Mouse (Mus musculus) left cerebral cortex, postnatal 25 days (tissue): Measurements from ENCODE around the gene Gimap9. TPM values are rescaled to one million over a fixed set of nuclear protein-coding genes. Genes with fewer than 3 reads are reported as not detected.

Experiments
- DNase-seq, 2 experiments: peaks; one replicate each; pipeline ENCODE4 v3.0.0; 2022; ENCODE audit warnings: low spot score in 2 of 2, mixed read lengths in 1 of 2
- intact Hi-C: fragments of 180-260 bp; cut with DNase I; formaldehyde crosslinking; loops from one replicate; pipeline ENCODE4 v1.15.1; 2025
- total RNA-seq, 2 experiments: library from RNA; stranded (reverse); gene quantifications; 2 replicates each; pipeline ENCODE4 v1.2.3; 2021

The Gimap9 gene
- total RNA-seq = under 1 TPM in 1 of 2 experiments, not detected in 1; 0.69 TPM

- intact Hi-C loops = no loop called here
- DNase-seq = no peak
Measured at GRCm38 (mm10) chr6:48675931-48676859, at the start of gene Gimap9. Gene Gimap9, plus strand, starts transcription at chr6:48676129.

- intact Hi-C loops = loop anchor here (2.0 to 5.0 kb wide), 3 partner anchors 26 to 69 kb away; partner anchors contain the start of genes Gm44965 and Repin1
Measured at GRCm38 (mm10) chr6:48626464-48626863, 49.5 kb upstream of the Gimap9 start, which contains the start of gene AI854703. Gene AI854703, plus strand, starts transcription at chr6:48626764.

DNA sequence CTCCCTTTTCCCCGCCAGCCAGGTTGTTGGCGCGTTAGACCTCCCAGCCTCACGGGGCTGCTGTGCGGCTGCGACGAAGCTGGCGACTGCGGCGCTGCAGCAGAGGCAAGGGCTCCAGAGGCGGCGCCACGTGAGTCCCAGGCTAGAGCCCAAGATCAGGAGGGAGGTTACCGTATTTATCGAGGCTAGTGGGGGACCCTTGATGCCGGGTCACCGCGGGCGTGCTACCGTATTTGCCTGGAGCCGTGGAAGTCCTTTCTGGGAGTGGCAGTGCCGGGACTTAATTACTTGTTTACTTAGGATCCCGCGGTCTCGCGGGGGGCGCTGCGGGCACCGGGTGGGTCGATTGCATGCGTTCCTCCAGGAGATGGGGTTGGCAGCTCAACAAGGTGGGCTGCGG, 48.9 kb upstream of the Gimap9 start:
- intact Hi-C loops = loop anchor here (2.0 to 5.0 kb wide), 3 partner anchors 26 to 70 kb away; partner anchors contain the start of genes Gm44965 and Repin1
- peak; percentile 74 for DNase-seq

More at GRCm38 (mm10) chr6:48626464-48626863, 49.5 kb upstream of the Gimap9 start, which contains the start of gene AI854703:
- peak in 1 of 2 experiments; percentile 12 for DNase-seq

GRCm38 (mm10) chr6:48627511-48627924, 48.4 kb upstream of the Gimap9 start:
- intact Hi-C loops = loop anchor here (2.0 to 5.0 kb wide), 3 partner anchors 27 to 70 kb away; partner anchors contain the start of genes Gm44965 and Repin1
- peak in 1 of 2 experiments; percentile 32 for DNase-seq

DNA sequence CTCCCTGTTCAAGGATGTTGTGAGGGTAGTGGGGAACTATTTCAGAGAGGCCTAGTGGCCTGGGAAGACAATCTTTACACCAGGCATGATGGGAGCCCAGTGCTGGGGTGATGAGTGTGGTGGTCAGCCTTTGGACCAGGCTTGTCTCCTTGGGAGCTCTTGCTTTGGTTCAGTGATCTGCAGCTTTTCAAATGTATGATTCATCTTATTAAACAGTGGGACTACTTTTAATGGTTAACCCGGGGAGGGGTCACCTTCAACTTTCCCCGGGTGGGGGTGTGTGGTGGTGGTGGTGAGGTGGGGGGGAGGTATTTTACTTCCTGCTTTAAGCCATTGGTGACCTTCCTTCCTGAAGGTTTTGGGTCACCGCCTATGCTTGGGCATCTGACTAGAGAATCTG, 47.6 kb upstream of the Gimap9 start:
- intact Hi-C loops = loop anchor here (5.0 kb wide), 2 partner anchors 36 to 71 kb away; partner anchors contain the start of genes Gm44965 and Repin1
- DNase-seq = no peak

DNA sequence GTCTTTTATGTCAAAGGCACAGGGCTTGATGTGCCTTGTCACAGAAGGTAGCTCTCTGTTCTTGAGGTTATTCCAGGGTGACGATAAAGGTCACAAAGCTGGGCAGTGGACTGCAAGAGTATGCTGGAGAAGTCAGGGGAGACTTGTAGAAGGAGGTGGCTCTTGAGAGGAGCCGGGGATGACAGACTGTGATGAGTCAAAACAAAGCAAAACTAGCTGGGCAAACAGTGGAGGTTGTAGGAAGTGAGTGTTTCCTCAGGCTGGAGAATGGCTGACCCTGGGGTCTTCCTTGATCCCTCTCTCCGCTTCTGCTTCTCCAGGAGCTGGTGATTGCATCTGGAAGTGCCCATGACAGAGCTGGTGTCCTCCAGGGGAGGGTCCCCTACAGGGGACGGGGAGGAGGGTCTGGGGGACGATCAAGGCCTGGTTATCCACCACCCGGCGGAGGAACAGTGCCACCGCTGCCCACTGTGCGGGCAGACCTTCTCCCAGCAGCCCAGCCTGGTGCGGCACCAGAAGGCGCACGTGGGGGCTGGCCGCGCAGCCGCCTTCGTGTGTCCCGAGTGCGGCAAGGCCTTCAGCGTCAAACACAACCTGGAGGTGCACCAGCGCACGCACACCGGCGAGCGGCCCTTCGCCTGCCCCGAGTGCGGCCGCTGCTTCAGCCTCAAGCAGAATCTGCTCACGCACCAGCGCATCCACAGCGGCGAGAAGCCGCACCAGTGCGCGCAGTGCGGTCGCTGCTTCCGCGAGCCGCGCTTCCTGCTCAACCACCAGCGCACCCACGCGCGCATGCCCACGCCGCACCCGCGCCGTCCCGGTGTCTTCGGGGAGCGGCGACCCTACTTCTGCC, 46.9 kb upstream of the Gimap9 start:
- intact Hi-C loops = loop anchor here (5.0 kb wide), 2 partner anchors 37 to 72 kb away; partner anchors contain the start of genes Gm44965 and Repin1
- DNase-seq = peak; percentile 55 to 75

DNA sequence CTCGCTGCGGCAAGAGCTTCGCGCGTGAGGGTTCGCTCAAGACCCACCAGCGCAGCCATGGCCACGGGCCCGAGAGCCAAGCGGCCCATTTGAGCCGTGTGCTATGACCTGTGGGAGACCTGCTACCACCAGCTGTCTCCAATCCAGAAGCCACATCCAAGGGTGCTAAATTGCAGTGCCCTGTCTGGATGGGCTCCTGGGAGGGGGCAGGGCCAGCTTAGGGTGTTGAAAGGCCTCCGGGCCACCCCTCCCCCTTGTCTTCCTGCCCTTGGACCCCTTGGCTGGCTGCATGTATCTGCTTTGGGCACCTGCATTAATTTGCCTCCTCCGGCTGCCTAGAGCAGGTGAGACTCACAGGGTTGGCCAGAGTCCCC, 46.3 kb upstream of the Gimap9 start:
- DNase-seq = no peak
- intact Hi-C loops = loop anchor here (5.0 kb wide), 2 partner anchors 37 to 72 kb away; partner anchors contain the start of genes Gm44965 and Repin1

DNA sequence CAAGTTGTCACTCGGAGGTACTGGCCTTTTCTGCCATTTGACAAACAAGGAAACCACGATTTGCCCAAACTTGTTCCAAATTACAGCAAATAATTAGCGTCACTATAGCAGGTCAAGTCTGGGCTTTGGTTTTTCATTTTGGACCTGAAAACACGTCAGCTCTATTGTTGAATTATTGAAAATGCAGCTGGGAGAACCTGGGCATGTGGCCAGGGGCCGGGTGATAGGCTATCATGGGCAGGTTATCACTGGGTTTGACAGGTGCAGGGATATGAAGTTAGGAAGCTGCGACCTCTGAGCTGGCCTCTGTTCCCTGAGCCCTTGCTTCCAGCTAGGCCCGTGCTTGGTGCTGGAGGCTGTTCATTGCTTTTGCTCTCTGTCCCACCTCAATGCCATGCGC, 45.1 kb upstream of the Gimap9 start:
- intact Hi-C loops = no loop called here
- DNase-seq = no peak

GRCm38 (mm10) chr6:48635105-48635504, 40.8 kb upstream of the Gimap9 start:
- intact Hi-C loops = no loop called here
- no peak for DNase-seq

DNA sequence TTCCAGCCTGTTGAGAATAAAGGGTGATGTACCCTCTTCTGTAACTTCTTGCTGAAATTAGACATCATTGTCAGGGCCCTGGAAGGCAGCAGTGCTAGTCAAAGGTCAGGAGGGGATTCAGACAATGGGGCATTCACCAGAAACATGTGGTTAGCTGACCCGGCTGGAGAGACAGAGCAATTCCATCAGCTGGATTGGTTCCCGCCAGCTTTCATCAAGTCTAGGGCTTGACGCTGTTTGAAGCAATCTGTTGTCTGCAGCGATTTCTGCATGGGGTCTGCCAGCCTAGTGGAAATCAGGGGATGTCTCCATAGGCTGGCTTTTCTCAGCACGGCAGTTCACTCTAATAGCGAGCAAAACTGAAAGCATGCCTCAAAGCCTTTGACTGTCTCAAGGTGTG, 39.4 kb upstream of the Gimap9 start:
- intact Hi-C loops = no loop called here
- no peak for DNase-seq

DNA sequence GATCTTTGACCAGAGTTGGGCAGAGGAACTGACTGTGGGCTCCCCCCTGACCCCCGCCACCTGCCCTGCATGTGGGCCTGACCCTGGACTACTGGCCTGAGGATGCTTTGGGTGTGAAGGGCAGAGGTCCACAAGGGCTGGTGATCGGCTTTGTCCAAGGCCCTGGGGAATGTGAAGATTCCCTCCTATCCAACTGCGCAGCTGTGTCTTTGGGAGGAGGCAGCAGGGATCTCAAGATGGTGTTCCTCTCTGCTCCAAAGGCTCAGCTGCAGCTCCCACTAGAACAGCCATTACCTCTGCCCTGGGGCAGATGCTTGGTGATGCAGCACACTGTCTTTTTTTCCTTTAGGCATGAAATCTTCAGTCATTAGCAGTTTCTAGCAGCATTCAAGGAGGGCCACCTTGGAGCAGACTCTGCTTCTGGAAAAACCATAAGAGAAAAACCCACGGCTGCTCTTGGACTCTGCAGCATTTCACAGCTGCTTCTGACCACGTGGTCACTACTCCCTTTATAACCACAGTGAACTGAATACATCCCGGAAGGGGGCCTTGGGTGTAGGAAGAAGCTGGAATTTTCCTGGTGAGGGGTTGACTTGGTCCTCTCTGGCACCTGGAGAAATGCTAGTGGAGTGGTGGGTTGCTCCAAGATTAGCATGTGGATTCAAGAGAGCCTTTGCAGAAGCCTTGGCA, 38.0 kb upstream of the Gimap9 start:
- DNase-seq = no peak
- intact Hi-C loops = no loop called here

GRCm38 (mm10) chr6:48638553-48638952, 37.4 kb upstream of the Gimap9 start:
- DNase-seq = no peak
- intact Hi-C loops = no loop called here

DNA sequence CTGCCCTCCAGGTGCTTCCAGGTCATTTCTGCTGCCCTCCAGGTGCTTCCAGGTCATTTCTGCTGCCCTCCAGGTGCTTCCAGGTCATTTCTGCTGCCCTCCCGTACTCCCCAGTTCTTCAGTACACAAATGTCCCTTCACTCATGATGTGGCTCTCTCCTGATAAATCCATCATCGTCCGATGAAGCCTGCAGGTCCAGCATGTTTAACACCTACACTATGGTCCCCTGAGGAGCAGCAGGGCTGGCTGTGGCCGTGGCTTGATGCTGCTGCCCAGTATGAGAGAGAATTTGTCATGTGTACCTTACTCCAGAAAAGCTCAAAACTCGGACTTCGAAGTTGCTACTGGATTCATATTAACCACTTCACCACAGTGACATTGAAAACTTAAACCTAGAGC, 34.5 kb upstream of the Gimap9 start:
- intact Hi-C loops = loop anchor here (5.0 kb wide), 1 partner anchor 94 kb away; no protein-coding TSS in a partner anchor

GRCm38 (mm10) chr6:48642764-48643292, 33.1 kb upstream of the Gimap9 start:
- intact Hi-C loops = loop anchor here (2.0 to 5.0 kb wide), 2 partner anchors 60 to 96 kb away; no protein-coding TSS in a partner anchor
- peak; percentile 32 to 63 for DNase-seq

More for the DNA sequence above, 34.5 kb upstream of the Gimap9 start:
- DNase-seq = no peak

DNA sequence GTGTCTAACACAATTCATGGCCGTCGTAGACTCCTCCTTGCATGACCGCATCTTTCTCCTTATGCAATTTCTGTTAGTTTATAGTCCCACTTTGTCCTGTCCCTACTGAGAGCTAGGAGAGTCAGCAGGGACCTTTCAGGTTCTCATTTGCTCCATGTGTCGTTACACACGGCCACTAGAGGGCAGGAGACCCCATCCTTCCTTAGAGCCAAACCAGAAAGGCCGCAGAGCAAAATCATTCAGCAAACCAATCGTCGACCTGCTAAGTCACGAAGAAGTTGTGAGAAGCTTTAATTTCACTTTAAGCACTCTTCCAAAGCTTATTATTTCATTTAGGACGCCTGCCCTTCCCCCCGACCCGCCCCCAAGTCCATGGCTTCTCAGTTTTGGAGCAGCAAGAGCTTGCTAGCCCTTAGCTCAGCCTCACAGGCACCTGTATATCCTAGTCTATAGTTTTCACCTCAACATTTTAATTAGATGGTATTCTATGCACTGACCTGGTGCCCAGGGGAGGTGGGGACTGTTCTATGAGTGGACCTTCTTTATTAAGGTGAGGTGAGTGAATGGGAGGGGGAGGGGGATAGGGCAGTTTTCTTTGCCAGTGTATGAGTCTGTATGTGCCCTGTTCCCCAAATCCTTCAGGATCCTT, 30.1 kb upstream of the Gimap9 start:
- peak; percentile 64 to 71 for DNase-seq
- intact Hi-C loops = loop anchor here (2.0 to 5.0 kb wide), 2 partner anchors 312 to 467 kb away; no protein-coding TSS in a partner anchor

- no peak for DNase-seq
- intact Hi-C loops = loop anchor here (2.0 to 5.0 kb wide), 2 partner anchors 311 to 467 kb away; no protein-coding TSS in a partner anchor
Measured at GRCm38 (mm10) chr6:48646309-48646690, 29.6 kb upstream of the Gimap9 start.

DNA sequence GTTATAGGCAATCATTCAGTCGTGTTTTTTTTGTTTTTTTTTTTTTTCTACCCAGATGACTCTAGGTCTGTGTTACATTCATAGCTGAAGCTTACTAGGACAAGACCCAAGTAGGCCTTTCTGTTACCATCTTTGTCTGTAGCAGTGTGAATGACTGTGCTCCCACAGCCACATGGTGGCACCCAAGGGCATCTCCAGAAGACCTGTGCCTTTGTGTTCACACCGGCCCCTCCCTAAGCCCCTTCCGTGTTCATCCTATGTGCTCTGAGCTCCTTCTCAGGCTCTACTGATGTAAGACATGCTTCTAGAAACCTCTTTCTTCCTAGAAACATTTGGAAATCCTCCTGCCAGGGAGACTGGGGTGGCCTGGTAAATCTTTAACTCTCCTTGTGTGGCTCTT, 28.9 kb upstream of the Gimap9 start, which contains the start of gene Gimap8:
Gene Gimap8, plus strand, starts transcription at position 240 of the 400 bp plus-strand sequence.
- intact Hi-C loops = loop anchor here (2.0 to 5.0 kb wide), 2 partner anchors 310 to 468 kb away; no protein-coding TSS in a partner anchor
- no peak for DNase-seq

DNA sequence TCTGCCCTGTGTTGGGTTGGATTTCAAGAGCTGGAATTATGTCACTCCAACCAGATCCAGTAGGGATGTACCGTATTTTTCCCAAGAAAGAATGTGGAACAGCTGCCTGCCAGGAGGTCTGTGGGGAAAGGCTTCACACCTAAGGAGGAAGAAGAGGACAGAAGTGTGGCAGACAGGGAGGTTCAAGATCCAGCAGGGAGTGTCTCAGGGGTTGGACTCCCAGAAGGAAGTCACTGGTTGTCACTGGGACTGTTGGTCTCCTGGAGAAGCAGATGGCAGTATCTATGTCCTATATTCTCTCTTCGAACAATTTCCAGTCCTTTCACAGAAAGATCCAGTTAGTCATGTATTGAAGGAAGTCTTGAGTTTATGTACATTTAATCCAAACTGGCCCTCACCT, 28.3 kb upstream of the Gimap9 start:
- intact Hi-C loops = loop anchor here (2.0 to 5.0 kb wide), 2 partner anchors 310 to 469 kb away; no protein-coding TSS in a partner anchor
- DNase-seq = no peak
